Mouse (Mus musculus): Measurements from ENCODE around the gene Gm20388. TPM values are rescaled to one million over a fixed set of nuclear protein-coding genes. Genes with fewer than 3 reads are reported as not detected.
A peak's percentile ranks its signal among the peaks of the same experiment; 100 is the strongest.

Gene Gm20388
- polyA plus RNA-seq, 1 experiment from 2014 or later, result 2.5 TPM

DNA sequence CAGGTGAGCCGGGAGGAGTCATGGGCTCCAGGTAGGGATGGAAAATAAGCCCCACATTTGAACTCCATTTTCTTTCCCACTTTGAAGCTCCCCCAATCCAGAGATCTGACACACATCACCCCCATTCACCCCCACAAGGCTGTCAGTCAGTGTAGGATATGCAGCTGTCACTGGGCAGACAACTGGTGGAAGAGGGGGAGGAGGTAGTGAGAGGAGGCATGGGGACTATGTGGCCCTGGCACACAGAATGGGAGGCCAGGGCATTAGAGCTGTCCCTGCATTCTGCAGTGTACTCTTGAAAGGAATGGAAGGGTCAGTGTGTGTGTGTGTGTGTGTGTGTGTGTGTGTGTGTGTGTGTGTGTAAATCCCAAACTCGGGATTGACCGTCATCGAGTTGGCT lies 3984.6 kb downstream of the Gm20388 start:
- no peak overlapping the region for H3K27ac ChIP-seq
- H3K9me3 ChIP-seq (replicated peaks), result no peaks in the 10 kb centered on the region
- no peak overlapping the region for H3K4me3 ChIP-seq
- peaks cover 74% of the 10 kb centered on the region for H3K27me3 ChIP-seq (ENCODE audit: low read depth, poor library complexity, severe bottlenecking)
- peaks cover 20% of the 10 kb centered on the region for H3K4me1 ChIP-seq
- WGBS, result 76% methylated on average over 4 of the region's 4 CpGs
- peaks cover 25% of the 10 kb centered on the region for H3K36me3 ChIP-seq
- DNase-seq (ENCODE audit: low spot score), result no peak

GRCm38 (mm10) chr8:123895680-123896365 lies 3985.2 kb downstream of the Gm20388 start:
- Histone ChIP-seq H3K4me3 (no peak overlapping the region), H3K27me3 (ENCODE audit: low read depth, poor library complexity, severe bottlenecking) (peaks cover 68% of the 10 kb centered on the region), H3K4me1 (peaks cover 20% of the 10 kb centered on the region), H3K36me3 (peaks cover 31% of the 10 kb centered on the region), H3K9me3 (replicated peaks) (no peaks in the 10 kb centered on the region), H3K27ac (no peak overlapping the region)
- DNase-seq (ENCODE audit: low spot score), result no peak
- 78% methylated on average over 9 of the region's 9 CpGs for WGBS

DNA sequence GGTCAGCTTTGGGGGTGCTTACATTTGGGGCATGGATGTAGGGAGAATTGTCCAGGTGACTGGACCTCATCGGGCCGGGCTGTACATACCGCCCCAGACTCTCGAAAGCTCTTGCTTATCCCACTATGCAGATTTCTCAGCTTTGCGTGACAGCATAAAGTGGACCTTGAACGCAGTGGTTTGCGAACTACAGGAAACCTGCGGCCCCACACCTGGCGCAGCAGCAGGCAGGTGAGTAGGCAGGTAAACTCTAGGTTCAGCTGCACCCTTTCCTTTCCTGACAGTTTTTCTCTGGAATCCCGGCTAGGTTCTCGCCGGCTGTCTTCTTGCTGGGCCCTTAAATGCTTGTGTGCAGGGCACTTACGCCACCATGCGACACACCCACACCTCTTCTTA lies 3985.7 kb downstream of the Gm20388 start:
- DNase-seq (ENCODE audit: low spot score), result no peak
- peaks cover 63% of the 10 kb centered on the region for H3K27me3 ChIP-seq (ENCODE audit: low read depth, poor library complexity, severe bottlenecking)

GRCm38 (mm10) chr8:123896774-123897173 lies 3986.1 kb downstream of the Gm20388 start:
- 59% methylated on average over 10 of the region's 10 CpGs for WGBS
- H3K27me3 ChIP-seq (ENCODE audit: low read depth, poor library complexity, severe bottlenecking), result peaks cover 58% of the 10 kb centered on the region

More for the DNA sequence above, 3985.7 kb downstream of the Gm20388 start:
- H3K4me1 ChIP-seq, result peaks cover 17% of the 10 kb centered on the region
- H3K9me3 ChIP-seq (replicated peaks), result no peaks in the 10 kb centered on the region
- no peak overlapping the region for H3K4me3 ChIP-seq
- H3K36me3 ChIP-seq, result peaks cover 36% of the 10 kb centered on the region
- 67% methylated on average over 14 of the region's 14 CpGs for WGBS
- no peak overlapping the region for H3K27ac ChIP-seq

DNA sequence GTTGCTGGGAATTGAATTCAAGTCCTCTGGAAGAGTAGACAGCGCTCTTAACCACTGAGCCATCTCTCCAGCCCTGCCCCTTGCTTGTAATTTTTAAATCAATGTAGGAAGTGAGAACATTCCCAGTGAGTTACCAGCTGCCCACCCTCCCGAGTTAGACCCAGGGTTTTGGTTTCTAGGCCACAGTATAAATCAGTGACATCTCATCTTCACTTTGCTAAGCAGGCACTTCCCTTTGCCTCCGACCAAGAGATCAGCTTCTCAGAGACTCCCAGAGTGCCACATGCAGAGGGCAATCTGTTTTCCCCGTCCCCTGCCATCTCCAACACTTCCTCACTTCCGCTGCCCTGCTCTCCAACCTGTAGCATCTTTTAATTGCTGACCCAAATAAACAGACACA lies 3987.9 kb downstream of the Gm20388 start:
- H3K4me3 ChIP-seq, result no peak overlapping the region
- peaks cover 40% of the 10 kb centered on the region for H3K27me3 ChIP-seq (ENCODE audit: low read depth, poor library complexity, severe bottlenecking)
- no peaks in the 10 kb centered on the region for H3K4me1 ChIP-seq
- H3K36me3 ChIP-seq, result peaks cover 59% of the 10 kb centered on the region
- H3K27ac ChIP-seq, result no peak overlapping the region
- 88% methylated on average over 5 of the region's 5 CpGs for WGBS
- no peaks in the 10 kb centered on the region for H3K9me3 ChIP-seq (replicated peaks)
- DNase-seq (ENCODE audit: low spot score), result no peak

More at GRCm38 (mm10) chr8:123896774-123897173, 3986.1 kb downstream of the Gm20388 start:
- DNase-seq (ENCODE audit: low spot score), result no peak
- Histone ChIP-seq H3K4me1 (peaks cover 13% of the 10 kb centered on the region), H3K4me3 (no peak overlapping the region), H3K27ac (no peak overlapping the region), H3K36me3 (peaks cover 40% of the 10 kb centered on the region), H3K9me3 (replicated peaks) (no peaks in the 10 kb centered on the region)

DNA sequence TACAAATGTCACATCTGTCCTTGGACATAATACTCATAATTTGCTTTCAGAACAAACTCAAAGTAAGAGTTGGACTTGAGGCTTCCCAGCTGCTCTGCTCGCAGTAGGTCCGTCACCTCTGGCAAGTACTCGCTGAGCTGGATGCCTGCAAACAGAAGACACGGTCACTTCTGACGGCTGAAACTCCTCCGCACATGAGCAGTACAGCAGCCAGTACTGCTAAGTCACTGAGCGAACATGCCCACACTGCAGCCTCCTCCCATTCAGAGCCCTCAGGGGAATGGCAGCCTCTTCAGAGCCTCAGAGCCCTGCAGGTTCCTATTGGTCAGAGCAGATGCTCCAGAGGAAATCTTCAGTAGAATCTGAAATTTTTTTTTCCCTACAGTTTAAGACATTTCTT lies 3988.7 kb downstream of the Gm20388 start:
- DNase-seq (ENCODE audit: low spot score), result no peak
- Histone ChIP-seq H3K4me1 (no peaks in the 10 kb centered on the region), H3K36me3 (peaks cover 66% of the 10 kb centered on the region), H3K27me3 (ENCODE audit: low read depth, poor library complexity, severe bottlenecking) (peaks cover 33% of the 10 kb centered on the region), H3K9me3 (replicated peaks) (no peaks in the 10 kb centered on the region), H3K27ac (no peak overlapping the region), H3K4me3 (no peak overlapping the region)
- WGBS, result 94% methylated on average over 7 of the region's 7 CpGs

DNA sequence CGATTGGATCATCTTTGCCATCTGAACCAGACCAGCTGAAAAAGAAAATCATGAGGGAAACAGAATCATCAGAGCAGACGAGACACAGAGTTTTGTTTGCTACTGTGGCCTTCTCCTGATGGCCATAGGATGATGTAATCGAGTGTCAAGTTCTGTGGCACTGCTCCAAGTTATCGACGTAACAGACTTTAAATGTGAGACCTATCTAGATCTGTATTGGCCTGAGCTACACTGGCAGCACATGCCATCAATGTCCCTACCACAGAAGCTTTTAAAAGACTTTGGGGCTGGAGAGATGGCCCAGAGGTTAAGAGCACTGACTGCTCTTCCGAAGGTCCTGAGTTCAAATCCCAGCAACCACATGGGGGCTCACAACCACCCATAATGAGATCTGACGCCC lies 3992.0 kb downstream of the Gm20388 start:
- Histone ChIP-seq H3K9me3 (replicated peaks) (no peaks in the 10 kb centered on the region), H3K4me3 (no peak overlapping the region), H3K27ac (no peak overlapping the region), H3K4me1 (no peaks in the 10 kb centered on the region), H3K36me3 (peaks cover 97% of the 10 kb centered on the region), H3K27me3 (ENCODE audit: low read depth, poor library complexity, severe bottlenecking) (no peaks in the 10 kb centered on the region)
- WGBS, result 93% methylated on average over 7 of the region's 7 CpGs
- no peak for DNase-seq (ENCODE audit: low spot score)

- H3K9me3 ChIP-seq (replicated peaks), result no peaks in the 10 kb centered on the region
- no peak overlapping the region for H3K4me3 ChIP-seq
- peaks cover 100% of the 10 kb centered on the region for H3K36me3 ChIP-seq
- H3K27ac ChIP-seq, result no peak overlapping the region
- WGBS, result 95% methylated on average over 6 of the region's 6 CpGs
- H3K4me1 ChIP-seq, result no peaks in the 10 kb centered on the region
- no peaks in the 10 kb centered on the region for H3K27me3 ChIP-seq (ENCODE audit: low read depth, poor library complexity, severe bottlenecking)
- DNase-seq (ENCODE audit: low spot score), result no peak
Observed at GRCm38 (mm10) chr8:123907604-123908003, 3997.0 kb downstream of the Gm20388 start.

- H3K9me3 ChIP-seq (replicated peaks), result no peaks in the 10 kb centered on the region
- DNase-seq (ENCODE audit: low spot score), result no peak
- H3K4me1 ChIP-seq, result no peaks in the 10 kb centered on the region
- H3K27me3 ChIP-seq (ENCODE audit: low read depth, poor library complexity, severe bottlenecking), result no peaks in the 10 kb centered on the region
- WGBS, result 96% methylated on average over 4 of the region's 4 CpGs
- H3K27ac ChIP-seq, result no peak overlapping the region
- H3K36me3 ChIP-seq, result peaks cover 100% of the 10 kb centered on the region
- H3K4me3 ChIP-seq, result no peak overlapping the region
Observed at GRCm38 (mm10) chr8:123912265-123912664, 4001.6 kb downstream of the Gm20388 start.

DNA sequence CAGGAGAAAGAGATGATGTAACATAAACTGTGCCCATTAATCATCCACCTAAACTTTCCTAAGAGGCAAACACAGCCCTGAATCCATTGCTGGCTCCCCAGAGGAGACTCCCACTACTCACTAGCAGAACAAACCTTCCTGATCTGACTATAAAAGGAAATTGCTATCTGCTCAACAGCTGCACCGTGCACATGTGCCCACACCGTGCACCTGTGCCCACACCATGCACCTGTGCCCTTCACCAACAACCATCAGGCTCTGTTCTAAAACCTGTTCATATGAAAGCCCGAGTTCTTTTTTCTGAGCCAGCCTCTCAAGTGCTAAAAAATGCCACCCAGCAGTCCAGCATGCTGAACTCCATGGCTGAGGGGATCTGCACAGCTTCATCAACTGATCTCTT lies 4004.0 kb downstream of the Gm20388 start:
- peaks cover 100% of the 10 kb centered on the region for H3K36me3 ChIP-seq
- H3K27me3 ChIP-seq (ENCODE audit: low read depth, poor library complexity, severe bottlenecking), result no peaks in the 10 kb centered on the region

DNA sequence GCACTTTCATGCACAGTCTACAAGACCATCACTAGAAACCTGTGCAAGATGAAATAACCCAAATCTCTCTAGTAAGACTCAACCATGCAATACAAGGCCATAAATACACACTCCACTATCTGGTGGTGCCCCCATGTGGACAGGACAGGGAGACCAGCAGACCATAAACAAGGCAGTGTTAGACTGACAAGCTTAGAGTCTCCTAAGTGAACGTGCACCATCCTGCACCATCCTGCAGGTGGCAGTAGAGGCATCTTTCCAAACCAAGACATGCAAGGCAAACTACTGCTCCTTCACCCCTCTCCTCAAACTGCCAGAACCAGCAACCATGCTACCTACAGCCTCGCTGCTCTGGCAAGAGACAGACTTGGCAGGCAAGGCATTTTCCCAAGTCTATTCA lies 4014.1 kb downstream of the Gm20388 start:
- no peak overlapping the region for H3K4me3 ChIP-seq
- H3K27ac ChIP-seq, result no peak overlapping the region
- no peaks in the 10 kb centered on the region for H3K9me3 ChIP-seq (replicated peaks)
- no peaks in the 10 kb centered on the region for H3K4me1 ChIP-seq
- DNase-seq (ENCODE audit: low spot score), result peak; percentile 77
- WGBS, result 21% methylated on average over 2 of the region's 2 CpGs
- H3K27me3 ChIP-seq (ENCODE audit: low read depth, poor library complexity, severe bottlenecking), result no peaks in the 10 kb centered on the region
- H3K36me3 ChIP-seq, result peaks cover 95% of the 10 kb centered on the region

More for the DNA sequence above, 4004.0 kb downstream of the Gm20388 start:
- no peaks in the 10 kb centered on the region for H3K4me1 ChIP-seq
- H3K4me3 ChIP-seq, result no peak overlapping the region
- DNase-seq (ENCODE audit: low spot score), result no peak
- no peak overlapping the region for H3K27ac ChIP-seq
- 95% methylated on average over 3 of the region's 3 CpGs for WGBS
- H3K9me3 ChIP-seq (replicated peaks), result no peaks in the 10 kb centered on the region

GRCm38 (mm10) chr8:123925671-123926070 lies 4015.0 kb downstream of the Gm20388 start:
- no peaks in the 10 kb centered on the region for H3K9me3 ChIP-seq (replicated peaks)
- no peak overlapping the region for H3K27ac ChIP-seq
- H3K4me3 ChIP-seq, result no peak overlapping the region
- H3K4me1 ChIP-seq, result no peaks in the 10 kb centered on the region
- H3K27me3 ChIP-seq (ENCODE audit: low read depth, poor library complexity, severe bottlenecking), result no peaks in the 10 kb centered on the region
- peaks cover 95% of the 10 kb centered on the region for H3K36me3 ChIP-seq
- 98% methylated on average over 3 of the region's 3 CpGs for WGBS
- no peak for DNase-seq (ENCODE audit: low spot score)

GRCm38 (mm10) chr8:123929026-123929425 lies 4018.4 kb downstream of the Gm20388 start:
- no peaks in the 10 kb centered on the region for H3K9me3 ChIP-seq (replicated peaks)
- no peak overlapping the region for H3K4me3 ChIP-seq
- H3K4me1 ChIP-seq, result no peaks in the 10 kb centered on the region
- H3K27ac ChIP-seq, result no peak overlapping the region
- no peaks in the 10 kb centered on the region for H3K27me3 ChIP-seq (ENCODE audit: low read depth, poor library complexity, severe bottlenecking)
- no peak for DNase-seq (ENCODE audit: low spot score)
- 92% methylated on average over 7 of the region's 7 CpGs for WGBS
- peaks cover 94% of the 10 kb centered on the region for H3K36me3 ChIP-seq
